Mouse (Mus musculus) embryo, embryonic 10.5 days (tissue): ENCODE data around the gene Ndufb5.
"Not testable (repeated sequence)": the region's sequence is repeated elsewhere in the genome, so short reads cannot be mapped to it uniquely, and the experiment has no call there.

Experiments
- DNase-seq: peaks from one replicate; pipeline ENCODE4 v3.0.0-alpha.2; 2015; ENCODE audit warnings: low spot score

The Ndufb5 gene

DNA sequence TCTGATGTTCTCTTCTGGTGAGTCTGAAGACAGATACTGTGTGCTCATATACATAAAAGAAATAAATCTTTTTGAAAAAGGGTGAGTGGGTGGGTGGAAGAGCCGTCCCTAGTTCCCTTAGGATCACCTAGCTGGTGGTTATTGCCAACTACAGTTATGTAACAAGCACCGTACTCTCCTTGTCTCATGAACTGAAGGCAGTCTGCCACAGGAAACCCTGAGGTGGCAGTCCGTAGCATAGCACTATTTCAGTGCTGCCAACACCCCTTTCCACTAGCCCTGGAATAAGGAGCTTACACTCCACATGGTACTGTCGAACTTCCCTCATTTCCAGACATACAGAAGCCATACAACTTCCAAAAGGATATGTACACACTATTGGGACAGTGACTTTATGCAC, 8.9 kb upstream of the Ndufb5 start:
- no peak for DNase-seq

GRCm38 (mm10) chr3:32737172-32737655, 424 bp downstream of the Ndufb5 start, which contains the start of gene Mrpl47:
Mrpl47 (minus strand) TSS chr3:32737605.
- no peak for DNase-seq

GRCm38 (mm10) chr3:32738549-32738948, 1.8 kb downstream of the Ndufb5 start:
- no peak for DNase-seq

DNA sequence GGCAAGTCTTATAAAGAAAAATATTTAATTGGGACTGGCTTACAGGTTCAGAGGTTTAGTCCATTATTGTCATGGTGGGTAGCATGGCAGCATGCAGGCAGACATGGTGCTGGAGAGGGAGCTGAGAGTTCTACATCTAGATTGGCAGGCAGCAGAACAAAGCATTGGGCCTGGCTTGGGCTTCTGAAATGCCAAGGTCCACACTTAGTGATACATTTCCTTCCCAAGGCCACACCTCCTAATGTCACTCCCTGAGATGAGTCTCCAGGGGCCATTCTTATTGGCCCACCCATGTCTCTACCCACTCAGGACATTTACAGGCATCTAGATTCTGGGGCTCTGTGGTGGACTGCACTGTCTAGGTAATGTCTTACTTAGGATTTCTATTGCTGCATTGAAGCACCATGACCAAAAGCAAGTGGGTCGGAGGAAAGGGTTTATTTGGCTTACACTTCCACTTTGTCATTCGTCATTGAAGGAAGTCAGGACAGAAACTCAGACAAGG, 5.5 kb downstream of the Ndufb5 start:
- DNase-seq = no peak

GRCm38 (mm10) chr3:32745001-32745400, 8.2 kb downstream of the Ndufb5 start:
- DNase-seq = no peak

DNA sequence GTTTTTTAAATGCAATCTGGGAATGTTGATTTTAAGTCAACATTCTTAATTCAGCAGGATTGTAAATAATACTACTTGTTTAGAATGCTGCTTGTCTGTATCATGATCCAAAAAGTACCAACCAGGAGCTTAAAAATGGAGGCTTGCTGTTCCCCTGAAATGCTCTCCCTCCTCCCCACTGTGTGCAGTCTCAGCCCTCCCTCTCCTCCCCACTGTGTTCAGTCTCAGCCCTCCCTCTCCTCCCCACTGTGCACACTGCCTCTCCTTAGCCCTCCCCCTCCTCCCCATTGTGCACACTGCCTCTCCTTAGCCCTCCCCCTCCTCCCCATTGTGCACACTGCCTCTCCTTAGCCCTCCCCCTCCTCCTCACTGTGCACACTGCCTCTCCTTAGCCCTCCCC, 8.6 kb downstream of the Ndufb5 start:
- DNase-seq = not testable (repeated sequence)

DNA sequence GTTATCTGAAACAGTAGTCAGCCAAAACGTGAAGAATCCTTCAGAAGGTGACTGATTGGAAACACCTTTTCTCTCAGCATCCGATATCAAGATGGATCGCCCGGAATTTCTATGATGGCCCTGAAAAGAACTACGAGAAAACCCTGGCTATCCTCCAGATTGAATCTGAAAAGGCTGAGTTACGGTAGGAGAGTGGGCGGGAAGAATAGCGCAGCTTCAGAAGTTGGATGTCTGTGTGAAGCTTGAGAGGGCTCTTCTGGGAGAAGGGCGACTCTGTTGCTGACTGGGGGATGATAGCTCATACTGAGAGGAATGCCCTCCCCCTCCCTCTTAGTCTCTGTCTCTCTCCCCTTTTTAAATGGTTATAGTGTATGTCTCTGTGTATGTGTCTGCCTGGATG, 11.6 kb downstream of the Ndufb5 start:
- no peak for DNase-seq

GRCm38 (mm10) chr3:32749820-32750579, 13.2 kb downstream of the Ndufb5 start:
- DNase-seq = no peak

DNA sequence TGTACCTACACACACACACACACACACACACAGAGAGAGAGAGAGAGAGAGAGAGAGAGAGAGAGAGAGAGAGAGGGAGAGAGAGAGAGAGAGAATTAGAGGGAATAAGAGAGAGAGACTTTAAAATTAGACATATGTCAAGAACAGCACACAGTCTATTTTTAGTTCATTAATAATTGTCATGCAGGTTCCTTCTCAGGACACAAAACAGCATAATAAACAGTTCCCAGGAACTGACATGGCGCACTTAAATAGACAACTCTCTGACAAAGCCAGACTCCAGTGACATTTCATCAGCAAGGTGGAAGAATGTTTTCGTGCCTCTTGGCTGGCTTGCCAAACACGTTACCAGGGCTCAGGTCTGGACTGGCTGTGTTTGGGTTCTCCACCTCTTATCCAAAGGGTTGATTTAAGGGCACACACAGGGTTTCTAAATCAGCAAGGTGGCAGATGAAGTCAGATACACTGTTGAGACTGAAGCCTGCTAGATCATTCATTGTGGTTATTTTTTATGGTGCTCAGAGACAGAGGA, 17.7 kb downstream of the Ndufb5 start:
- DNase-seq = no peak

- DNase-seq = no peak
Observed at GRCm38 (mm10) chr3:32759212-32759611, 22.4 kb downstream of the Ndufb5 start.

DNA sequence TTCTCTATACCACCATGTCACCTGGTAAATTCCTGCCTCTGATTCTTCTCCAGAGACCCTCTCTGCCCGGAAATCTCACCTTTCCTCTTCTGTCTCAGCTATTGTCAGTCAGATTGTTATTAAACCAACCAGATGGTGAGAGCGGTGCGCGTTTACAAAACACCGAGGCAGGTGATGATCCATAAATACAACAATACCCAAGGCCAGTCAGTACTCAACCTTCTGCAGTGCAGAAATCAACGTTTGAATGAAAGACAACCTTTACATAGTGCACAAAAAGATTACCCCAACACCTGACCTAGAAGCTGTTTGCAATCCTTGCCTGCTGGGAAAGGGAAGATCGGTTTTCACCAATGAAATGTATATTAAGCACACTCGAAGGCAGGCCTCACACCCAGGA, 26.2 kb downstream of the Ndufb5 start:
- no peak for DNase-seq

DNA sequence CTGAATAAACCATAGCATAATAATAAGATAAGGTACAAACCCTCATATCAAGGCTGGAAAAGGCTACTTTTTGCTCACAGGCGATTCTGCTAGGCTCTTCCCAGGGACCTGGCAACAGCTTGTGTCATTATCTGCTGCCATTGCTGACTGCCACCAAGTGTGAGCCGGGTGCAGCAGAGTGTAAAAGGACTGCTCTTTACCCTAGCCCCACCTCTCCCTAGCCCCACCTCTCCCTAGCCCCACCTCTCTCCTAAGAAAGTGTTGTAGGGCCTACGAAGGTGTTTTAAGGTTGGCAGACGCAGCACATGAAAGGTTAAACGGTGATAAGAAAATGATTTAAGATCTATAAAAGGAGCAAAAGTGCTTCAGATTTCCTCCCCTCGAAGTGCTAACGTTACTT, 27.1 kb downstream of the Ndufb5 start:
- no peak for DNase-seq

GRCm38 (mm10) chr3:32770781-32771180, 34.0 kb downstream of the Ndufb5 start:
- no peak for DNase-seq
